Mouse (Mus musculus) thymus, postnatal 0 days (tissue): ENCODE measurements around the gene Bag6. TPM values are rescaled to one million over a fixed set of nuclear protein-coding genes. Genes with fewer than 3 reads are reported as not detected.
"Not testable (repeated sequence)": the region's sequence is repeated elsewhere in the genome, so short reads cannot be mapped to it uniquely, and the experiment has no call there.

Experiments used
- DNase-seq: peaks from one replicate; pipeline ENCODE4 v3.0.0-alpha.2; 2015; ENCODE audit warnings: low spot score
- polyA plus RNA-seq: library from polyadenylated mRNA; unstranded; fragments of >200 nt; fragmentation: Nextera tagmentation; extraction: Ambion mirVana; gene quantifications from 2 replicates; pipeline ENCODE4 v1.2.1, GENCODE M21; 2015

Gene Bag6
- polyA plus RNA-seq, 1 experiment from 2014 or later: 48.0 TPM

DNA sequence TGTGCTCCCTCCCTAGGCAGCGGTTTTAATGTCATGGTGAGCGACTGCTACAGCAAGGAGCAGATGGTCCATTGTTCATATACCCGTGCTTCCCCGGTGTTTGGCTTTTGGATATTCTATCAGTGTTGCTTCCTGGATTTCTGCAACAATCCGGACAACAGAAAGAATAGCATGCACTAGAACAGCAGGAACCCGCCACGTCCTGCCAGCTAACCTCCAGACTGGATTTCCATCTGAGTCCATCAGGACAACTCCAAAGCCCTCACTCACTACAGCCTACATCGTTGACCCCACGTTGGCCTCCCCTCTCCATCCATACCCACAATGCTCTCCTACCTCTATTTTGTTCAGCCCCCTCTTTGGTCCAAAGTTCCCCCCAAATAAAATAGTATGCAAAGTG lies 23.2 kb upstream of the Bag6 start:
- no peak for DNase-seq

DNA sequence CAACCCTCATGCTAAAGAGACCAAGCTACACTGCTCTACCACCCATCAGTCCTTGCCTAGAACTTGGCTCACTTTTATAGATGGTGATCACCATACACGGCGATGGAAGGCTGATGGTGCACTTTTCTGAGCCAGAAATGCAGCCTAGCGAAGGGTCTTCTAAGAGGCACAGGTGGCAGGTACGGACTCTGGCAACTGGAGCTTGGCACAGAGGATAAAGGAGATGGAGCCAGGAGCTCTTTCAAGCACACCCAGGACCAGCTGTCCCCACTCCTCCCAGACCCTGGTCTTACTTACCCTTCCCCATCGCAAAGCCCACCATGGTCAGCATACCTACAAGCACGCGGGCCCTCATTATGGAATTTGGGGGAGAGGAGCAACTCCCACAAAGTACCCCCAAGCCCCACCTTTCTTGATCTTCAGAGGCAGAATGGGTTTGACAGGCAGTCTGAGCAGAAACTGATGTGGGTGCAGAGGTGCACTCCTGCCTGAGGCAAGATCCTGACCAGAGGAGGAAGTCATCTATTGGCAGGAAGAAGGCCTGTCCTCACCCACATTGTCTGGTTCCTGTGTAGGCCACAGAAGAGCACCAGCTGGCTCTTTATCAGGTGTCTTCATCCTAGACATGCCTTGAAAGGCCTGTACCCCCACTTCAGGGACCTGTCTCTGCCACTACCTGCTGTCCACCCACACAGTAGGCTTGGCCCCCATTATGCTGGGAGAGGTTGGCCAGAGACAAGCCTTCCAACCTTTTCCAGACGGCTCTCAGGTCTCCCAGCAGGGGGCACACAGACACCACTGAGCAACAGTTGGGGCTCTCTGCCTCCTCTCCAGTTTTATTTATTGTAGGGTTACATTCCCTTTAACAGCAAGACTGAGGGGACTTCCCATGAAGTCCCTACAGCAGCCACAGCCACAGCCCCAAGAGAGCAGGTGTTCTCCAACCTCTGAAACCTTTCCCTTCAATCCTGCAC lies 19.6 kb upstream of the Bag6 start, which contains the start of gene Ly6g5b:
TSS of gene Ly6g5b (minus strand) at position 383 of the 974 bp plus-strand sequence.
- DNase-seq: peak; percentile 38

DNA sequence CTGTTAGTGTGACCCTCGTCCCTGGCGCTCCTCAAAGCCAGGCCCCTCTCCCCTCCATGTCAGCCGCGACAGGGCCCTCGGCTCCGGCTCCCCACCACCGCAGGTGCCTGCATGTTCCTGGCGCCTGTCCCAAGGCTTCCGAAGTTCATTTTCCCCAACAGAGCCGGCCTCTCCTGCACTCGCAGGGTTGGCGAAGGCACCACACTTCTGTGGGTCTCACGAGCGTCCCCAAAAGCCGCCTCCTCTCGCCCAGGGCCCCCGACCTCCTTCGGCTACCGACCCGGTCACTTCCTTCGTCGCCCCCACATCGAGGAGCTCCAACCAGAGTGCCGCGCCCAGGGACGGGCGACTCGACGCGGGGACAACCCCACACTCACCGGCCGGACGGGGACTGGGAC lies 14.2 kb upstream of the Bag6 start:
- no peak for DNase-seq

DNA sequence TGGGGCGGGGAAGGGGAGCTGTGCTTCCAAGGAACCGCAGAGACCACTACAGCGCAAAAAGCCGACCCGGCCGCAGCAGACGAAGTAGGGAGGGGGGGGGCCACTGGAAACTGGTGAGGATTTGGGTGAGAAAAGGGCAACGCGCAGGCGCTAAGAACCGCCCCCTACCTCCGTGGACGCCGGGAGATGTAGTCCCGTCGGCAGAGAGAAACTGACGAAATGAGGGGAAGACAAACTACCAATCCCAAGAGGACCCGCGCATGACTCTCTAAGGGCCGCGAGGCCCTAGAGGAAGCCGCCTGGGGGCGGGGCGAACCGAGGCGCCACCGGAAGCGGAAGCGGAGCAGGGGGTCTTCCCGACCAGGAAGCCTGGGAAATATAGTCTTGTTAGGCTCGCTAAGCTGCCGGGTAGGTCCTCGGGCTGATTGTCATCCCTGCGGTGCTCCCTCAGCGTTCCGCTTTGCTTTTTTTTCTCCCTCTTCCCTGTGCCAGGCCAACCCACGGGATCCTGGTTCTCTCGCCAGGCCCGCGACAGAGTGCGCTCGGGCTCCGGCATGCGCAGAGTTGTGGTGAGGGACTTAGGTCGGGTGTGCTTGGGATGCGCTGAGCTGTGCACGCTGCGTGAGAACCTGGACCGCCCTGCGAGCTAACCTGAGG lies 13.7 kb upstream of the Bag6 start, which contains the start of gene Gpank1:
TSS of gene Gpank1 (plus strand) at position 313 of the 657 bp plus-strand sequence.
- peak; percentile 99 for DNase-seq

DNA sequence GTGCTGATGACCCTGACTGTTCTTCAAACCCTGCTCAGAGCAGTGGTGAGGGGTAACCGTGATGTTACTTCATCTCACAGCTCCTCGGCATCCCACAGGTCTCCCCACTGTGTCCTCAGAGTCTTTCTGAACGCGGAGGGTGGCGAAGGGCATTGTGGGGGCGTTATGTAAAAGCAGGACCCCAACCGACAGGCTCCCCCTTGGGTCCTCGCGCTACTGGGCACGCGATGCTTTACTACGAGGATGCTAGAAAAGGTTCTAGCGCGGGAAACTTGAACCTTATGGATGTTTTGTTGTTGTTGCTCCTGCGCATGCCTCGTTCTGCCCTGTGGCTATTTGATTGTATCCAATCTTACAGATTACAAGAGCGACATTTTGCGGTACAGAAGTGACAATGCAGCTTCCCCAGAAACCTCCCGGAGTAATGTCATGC lies 13.1 kb upstream of the Bag6 start, which contains the start of gene Csnk2b:
TSS of gene Csnk2b (minus strand) at position 183 of the 433 bp plus-strand sequence.
- DNase-seq: peak; percentile 68

DNA sequence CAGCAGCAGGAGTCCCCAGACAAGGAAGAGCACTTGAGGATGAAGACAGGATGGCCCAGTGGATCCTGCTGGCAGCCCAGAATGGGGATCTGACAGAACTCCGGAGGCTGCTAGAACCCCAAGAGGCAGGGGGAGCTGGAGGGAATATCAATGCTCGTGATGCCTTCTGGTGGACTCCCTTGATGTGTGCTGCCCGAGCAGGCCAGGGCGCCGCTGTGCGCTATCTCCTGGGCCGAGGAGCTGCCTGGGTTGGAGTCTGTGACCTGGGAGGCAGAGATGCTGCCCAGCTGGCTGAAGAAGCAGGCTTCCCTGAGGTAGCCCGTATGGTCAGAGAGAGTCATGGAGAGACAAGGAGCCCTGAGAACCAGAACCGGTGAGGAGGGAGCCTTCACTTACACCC lies 11.7 kb upstream of the Bag6 start:
- not testable (repeated sequence) for DNase-seq

DNA sequence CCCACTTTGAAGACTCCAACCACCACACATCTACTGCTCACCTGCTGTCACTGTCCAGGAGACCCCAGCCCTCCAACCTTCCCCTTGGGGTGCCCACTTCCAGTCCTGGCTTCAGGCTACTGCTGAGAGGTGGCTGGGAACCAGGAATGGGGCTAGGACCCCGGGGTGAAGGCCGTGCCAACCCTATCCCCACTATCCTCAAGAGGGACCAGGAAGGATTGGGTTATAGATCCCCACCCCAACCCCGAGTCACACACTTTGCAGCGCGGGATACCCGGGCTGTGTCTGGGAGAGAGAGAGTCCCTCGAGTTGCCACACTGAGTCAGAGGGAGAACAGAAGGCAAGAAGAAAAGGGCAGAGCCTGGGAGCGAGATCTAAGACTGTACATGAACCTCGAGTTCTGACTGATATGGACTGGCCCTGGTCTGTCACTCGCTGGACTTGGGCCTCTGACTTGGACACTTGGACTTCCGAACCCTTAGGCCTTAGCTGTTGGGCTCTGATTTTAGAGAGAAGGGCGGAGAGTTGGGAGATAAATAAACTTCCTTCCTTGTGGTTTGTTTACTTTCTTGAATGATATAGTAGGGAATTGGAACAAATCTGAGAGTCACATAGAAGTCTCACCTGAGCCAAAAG lies 10.6 kb upstream of the Bag6 start:
- DNase-seq: not testable (repeated sequence)

DNA sequence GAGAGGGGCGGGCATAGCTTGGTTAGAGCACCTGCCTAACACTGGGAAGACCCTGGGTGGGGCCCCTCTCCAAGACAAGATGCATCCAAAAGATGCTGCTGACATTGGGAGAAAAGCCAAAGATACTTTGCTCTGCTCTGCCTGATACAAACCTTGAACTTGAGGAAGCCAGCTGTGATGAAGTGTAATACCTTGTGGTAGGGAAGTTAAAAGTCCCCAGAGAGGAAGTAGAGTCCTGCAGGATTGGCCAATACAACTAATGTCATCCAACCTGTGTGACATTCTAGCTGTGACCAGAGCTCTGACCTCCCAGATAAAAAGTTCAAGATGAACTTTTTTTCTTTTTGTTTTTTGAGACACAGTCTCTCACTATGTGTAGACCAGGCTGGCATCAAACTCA lies 9.9 kb upstream of the Bag6 start:
- DNase-seq: no peak

DNA sequence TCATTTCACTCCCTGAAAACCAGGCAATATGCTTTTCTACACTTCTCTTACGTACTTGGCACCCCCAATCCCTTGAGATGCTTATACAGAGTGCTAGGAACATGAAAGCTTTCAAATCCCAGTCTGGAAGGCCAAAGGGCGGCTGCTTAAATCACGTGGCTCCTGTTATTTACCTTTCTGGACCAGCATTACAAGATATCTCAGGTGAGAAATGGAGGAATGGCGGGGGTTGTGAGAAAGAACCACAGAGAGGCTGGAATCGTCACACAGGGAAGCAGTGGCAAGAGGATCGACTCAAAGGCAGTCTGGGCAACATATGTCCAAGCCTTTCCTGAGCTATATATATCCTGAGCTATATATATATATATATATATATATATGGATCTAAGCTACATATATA lies 9.4 kb upstream of the Bag6 start:
- no peak for DNase-seq

DNA sequence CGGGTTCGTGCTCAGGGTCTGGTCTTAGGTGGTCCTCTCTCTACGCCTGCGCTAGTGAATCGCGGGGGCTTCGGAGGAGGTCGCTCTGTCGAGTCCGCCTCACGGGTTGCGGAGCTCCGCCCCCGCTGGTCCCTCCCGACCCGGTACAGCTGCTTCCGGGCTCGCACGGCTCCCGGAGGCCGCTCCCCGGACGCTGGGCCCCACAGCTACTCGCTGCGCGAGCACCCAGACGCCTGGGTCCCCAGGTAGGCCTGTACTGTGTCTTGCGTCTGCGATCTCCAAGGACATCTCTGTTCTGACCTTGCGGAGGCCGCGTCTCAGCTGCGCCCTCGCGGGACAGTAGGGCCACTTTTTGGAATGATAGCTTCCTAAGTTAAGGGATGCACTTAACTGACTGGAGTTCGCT lies 8.8 kb upstream of the Bag6 start, which contains the start of gene D17H6S53E:
TSS of gene D17H6S53E (plus strand) at position 168 of the 406 bp plus-strand sequence.
- DNase-seq: peak; percentile 90

DNA sequence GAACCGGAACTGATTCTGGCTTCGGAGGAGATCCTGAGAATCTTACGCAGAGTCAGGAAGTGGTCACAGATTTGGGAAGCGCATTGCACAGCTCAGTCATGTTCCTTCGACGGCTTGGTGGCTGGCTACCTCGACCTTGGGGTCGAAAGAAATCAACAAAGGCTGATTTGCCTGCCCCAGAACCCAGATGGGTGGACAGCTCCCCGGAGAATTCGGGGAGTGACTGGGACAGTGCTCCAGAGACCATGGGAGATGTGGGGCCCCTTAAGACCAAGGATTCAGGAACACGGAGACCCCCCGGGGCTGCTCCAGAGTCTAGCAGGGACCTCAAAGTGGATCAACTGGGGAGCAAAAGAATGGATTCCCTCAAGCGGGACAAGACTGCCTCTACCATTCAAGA lies 8.0 kb upstream of the Bag6 start:
- DNase-seq: no peak

DNA sequence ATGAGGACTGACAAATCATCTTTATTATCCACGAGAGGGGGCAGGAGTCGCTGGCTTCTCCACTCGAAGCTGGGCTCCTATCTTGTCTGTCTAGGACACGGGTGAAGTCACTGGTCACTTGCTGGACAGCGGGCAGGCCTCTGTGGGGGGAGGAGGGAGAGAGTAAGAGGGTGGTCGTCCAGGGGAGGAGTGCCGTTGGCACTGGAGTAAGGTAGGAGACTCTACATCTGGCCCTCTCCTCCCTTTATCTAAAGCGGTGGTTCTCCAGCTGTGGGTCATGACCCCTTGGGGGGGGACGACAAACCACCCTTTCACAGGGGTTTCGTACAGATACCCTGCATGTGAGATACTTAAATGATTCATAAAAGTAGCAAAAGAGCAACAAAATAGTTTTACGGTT lies 6.0 kb upstream of the Bag6 start:
- DNase-seq: no peak

DNA sequence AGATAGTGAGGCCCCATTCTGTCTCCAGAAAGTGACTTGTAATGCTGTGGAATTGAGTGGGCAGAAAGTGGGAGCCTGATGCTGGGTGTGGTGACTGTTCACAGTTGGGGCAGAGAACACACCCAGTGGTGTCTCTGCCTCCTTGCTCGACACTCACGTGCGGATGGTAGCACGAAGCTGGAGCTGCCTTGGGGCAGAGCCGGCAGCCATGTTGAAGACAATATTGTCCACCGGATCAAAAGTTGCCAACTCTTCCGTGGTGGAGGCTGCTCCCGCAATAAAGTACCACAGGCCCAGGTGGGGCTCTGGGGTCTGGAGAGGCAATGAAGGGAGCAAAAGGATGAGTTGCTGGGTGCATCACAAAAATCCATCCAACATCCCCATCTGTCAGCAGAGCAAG lies 3.9 kb upstream of the Bag6 start:
- DNase-seq: no peak

DNA sequence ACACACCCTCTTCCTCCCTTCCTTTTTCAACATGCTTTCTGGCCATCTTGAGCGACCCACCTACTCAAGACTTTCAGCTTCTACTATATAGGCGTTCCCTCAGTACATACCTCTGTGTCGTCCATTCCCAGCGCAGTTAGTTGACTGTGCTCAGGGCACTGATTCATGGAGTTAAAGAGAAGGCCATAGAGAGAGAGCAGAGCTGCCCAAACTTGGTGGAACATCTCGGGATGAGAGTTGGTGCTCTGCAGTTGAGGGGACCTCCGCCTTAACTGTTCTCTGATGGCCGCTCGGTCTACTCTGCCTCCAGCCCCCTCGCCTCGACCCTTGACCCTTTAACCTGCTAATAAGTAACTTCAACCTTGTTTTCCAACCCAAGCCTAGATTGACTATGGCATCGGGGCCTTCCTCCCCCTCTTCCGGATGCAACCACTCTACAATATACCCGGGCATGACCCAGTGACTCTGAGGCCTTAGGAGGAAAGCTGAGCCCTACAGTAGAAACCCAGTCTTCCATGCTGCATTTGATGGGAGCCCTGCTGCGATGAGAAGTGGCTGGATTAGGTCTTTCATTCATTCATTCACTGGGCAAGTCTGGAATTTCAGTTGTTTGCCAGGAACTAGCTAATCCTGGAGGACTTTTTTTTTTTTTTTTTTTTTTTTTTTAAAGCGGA lies 3.3 kb upstream of the Bag6 start, which contains the start of gene Apom:
TSS of gene Apom (minus strand) at position 551 of the 674 bp plus-strand sequence.
- no peak for DNase-seq

DNA sequence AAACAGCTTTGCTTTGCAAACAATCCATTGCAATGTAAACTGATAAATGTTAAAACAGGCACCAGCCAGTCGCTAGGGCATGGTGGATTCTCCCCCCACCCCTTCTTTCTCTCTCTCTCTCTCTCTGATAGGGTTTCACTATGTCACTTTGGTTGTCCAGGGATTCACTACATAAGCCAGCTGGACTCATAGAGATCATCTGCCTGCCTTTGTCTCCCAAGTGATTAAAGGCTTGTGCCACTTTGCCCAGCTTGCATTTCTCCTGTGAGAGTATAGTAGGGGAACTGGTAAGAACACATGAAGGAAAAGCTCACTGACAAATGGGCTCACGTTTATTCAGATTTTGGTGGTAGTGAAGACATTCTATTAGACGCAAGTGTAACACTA lies 2.8 kb upstream of the Bag6 start:
- DNase-seq: no peak

DNA sequence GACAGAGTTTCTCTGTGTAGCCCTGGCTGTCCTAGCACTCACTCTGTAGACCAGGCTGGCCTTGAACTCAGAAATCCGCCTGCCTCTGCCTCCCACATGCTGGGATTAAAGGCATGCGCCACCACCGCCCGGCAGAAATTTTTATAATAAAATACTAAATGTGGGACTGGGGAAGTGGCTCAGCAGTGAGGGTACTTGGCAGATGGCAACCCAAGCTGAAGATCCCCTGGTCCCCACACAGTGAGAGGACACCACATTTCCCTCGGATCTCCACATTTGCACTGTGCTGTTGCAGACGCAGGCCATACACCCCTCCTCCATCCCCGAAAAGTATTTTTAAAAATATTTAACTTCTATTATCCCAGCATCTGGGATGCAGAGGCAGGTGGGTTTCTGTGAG lies 1.5 kb upstream of the Bag6 start:
- no peak for DNase-seq

DNA sequence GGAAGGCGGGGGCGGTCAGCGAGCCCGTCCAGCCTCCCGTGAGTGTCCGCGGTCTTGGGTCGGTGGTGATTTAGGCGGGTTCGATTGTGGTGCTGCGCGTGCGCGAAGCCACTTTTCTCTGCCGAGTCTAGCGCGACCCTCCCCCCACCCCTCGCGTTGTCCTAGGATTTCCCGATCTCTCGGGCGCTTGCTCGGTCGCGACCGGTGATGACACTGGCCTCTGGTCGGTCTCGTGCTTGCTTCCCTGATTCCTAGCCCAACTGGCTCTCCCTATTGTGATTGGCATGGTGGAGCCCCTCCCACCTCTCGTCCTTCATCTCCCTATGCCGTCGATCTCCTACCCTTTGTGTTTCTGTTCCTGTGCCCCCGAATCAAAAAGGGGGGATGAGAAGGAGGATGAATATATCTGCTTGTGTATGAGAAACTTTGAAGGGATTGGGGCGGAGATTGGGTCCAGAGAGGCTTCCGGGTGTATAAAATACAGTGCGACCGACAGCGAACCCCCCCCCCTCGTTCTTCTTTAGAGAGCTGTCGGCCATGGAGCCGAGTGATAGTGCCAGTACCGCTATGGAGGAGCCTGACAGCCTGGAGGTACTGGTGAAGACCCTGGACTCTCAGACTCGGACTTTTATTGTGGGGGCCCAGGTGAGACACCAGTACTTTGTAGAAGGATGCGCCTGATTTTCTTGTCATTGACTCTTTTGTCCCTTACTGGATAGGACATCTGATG lies 778 bp downstream of the Bag6 start:
- peak; percentile 38 for DNase-seq

DNA sequence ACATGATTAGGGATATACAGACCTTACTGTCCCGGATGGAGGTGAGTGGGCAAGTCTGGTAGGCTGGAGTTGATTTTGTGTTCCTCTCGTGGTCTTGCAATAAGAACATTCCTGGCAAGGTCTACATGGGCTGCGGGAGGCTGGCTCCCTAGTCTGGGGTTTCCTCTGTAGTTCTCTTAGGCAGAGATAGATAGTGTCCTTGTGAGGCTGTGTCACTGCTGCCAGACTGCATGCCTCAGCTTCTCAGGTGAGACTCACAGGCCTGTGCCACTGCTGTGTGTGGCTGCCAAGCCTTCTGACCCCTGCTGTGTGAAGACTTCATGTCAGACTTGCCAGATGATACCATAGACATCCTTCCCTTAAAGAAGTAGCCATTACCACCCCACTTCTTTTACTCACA lies 4.3 kb downstream of the Bag6 start:
- DNase-seq: no peak

DNA sequence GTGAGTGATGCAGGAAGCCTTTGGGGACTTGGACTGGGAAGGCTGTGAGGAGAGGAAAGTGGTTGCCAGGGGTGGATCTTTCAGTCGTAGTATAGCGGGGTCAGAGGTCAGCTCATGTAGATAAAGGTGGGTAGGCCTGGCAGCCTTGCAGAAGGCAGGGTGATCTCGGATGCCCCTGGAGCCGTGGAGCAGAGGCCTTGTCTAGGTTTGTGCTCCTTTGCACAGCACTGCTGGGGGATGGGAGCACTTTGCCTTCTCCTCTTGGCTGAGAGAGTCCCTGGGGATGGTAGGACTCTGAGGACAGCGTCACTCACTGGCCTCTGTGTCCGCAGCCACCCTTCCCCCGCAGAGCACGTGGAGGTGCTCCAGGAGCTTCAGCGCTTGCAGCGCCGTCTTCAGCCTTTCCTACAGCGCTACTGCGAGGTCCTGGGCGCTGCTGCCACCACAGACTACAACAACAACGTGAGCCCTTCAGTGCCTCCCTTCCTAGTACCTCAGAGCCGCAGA lies 5.6 kb downstream of the Bag6 start:
- DNase-seq: no peak

DNA sequence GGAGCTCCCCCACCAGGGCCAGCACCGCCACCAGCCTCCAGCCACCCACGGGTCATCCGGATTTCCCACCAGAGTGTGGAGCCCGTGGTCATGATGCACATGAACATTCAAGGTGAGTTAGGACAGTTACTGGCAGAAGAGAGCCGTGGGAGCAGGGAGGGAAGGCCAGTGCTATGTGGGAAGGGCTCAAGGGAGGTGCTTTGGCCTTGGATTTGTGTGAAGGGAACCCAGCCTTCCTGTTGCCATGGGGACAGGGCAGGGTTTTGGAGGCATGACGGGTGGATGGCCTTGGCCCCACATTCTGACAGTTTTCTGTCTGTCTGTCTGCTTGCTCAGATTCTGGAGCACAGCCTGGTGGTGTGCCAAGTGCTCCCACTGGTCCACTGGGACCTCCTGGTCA lies 7.0 kb downstream of the Bag6 start:
- DNase-seq: no peak
